Mouse (Mus musculus): Measurements from ENCODE around the gene Arhgap31.

DNA sequence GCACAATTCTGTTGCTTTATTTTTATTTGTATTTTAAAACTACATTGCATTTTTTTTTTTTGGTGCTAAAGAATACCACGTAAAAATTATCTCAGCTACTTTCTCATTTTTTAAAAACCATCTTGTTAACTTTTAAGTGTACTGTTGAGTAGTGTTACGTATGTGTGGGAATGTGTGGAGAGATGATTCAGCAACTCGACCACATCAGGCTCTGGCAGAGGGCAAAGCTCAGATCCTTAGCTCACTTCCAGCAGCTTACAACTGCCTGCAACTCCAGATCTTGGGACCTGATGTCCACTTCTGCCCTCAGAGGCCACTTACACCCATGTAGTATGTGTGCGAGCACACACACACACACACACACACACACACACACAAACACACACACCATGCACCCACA, 43.5 kb upstream of the Arhgap31 start:
- TF ChIP-seq CTCF (IDR thresholded peaks at IDR 0.05; ENCODE audit: low read depth) (no peak), EP300 (IDR thresholded peaks at IDR 0.05; ENCODE audit: low read depth) (no peak)

All from heart, postnatal 0 days (tissue).